Mouse (Mus musculus): ENCODE measurements around the gene Cep112. TPM values are rescaled to one million over a fixed set of nuclear protein-coding genes. Genes with fewer than 3 reads are reported as not detected.

Gene Cep112
- polyA plus RNA-seq, 1 experiment from 2014 or later: 11.8 TPM

DNA sequence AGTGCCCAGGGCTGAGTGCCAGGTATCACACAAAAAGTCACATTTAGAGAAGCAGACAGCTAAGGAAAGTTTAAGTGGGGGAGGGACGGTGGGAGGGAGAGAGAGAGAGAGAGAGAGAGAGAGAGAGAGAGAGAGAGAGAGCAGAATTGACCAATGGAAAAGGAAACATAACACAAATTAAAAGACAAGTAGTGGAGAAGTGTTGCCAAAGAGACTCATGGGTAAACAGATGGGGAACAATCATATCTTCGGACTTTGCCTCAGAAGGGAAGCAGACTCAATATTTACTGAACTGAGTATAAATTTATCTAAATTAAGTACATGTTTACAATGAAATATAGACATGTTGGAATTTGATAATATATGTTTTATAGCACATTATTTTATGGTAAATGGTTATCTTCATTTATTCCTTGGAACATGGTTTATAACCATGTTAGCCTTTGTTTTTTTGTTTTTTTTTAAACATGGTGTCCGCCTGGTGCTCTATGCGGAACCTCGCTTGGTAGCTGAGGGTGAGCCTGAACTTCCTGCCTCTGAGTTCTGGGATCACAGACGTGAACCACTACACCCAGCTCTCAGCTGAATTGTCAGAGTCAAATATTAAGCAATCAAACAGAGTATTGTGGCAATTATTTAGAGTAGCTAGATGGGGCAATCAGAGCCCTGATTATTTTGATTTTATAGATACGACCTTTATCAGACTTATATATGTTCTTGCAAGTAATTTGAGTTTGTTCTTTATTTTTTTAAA is 28.7 kb upstream of the Cep112 start:
- H3K4me2 ChIP-seq: no peak overlapping the region
- H3K4me1 ChIP-seq (ENCODE audit: control insufficient read depth, insufficient read depth, low read length): no peaks in the 10 kb centered on the region
- no peak overlapping the region for H3K9ac ChIP-seq (ENCODE audit: low read depth, low read length)
- H3K9me3 ChIP-seq (replicated peaks; ENCODE audit: control insufficient read depth, low read length): no peaks in the 10 kb centered on the region
- ATAC-seq (replicated peaks; ENCODE audit: insufficient number of reproducible peaks, low FRiP score, low TSS enrichment): no peak
- no peak overlapping the region for H3K27ac ChIP-seq (ENCODE audit: low read depth, low read length)
- H3K4me3 ChIP-seq (ENCODE audit: low read depth, low read length): no peak overlapping the region
- 84% methylated on average over 7 of the region's 7 CpGs for WGBS (ENCODE audit: insufficient replicate concordance)
- no peaks in the 10 kb centered on the region for H3K36me3 ChIP-seq (ENCODE audit: control insufficient read depth, insufficient read depth, low read length)
- no peaks in the 10 kb centered on the region for H3K27me3 ChIP-seq (ENCODE audit: control insufficient read depth, insufficient read depth, low read length)

DNA sequence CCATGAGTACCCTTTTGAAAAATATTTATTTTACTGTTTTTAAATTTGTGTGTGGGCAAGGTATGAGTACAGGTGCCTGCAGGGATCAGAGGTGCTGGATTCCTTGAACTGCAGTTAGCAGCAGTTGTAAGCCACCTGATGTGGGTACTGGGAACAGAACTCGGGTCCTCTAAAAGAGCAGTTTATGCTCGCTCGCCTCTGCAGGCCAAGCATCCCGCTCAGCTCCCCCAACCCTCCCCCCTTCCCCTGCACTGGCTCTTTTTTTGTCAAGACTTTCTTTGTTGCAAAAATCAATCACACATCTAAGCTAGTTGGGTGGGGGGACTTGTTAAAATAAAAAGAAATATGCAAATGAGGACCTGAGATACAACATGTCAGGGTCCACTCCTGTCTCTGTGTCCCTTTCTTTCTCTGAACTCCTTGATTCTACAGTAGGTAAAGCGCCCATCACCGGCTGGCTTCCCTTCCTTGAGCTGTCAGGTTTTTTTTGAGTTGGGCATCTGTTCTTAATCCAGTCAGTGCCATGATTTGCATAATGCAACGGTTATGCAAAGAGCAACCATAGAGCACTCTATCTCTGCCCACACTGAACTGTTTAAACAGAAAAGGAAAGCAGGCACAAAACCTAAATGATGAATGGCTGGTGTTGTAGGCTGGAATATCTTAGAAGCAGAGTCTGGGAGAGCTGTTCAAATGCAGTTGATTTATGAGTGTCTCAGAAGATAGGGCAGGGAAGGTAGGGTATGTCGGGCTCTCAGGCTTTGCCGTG is 14.9 kb upstream of the Cep112 start:
- no peak overlapping the region for H3K27ac ChIP-seq (ENCODE audit: low read depth, low read length)
- no peak for ATAC-seq (replicated peaks; ENCODE audit: insufficient number of reproducible peaks, low FRiP score, low TSS enrichment)
- 69% methylated on average over 7 of the region's 9 CpGs for WGBS (ENCODE audit: insufficient replicate concordance)

DNA sequence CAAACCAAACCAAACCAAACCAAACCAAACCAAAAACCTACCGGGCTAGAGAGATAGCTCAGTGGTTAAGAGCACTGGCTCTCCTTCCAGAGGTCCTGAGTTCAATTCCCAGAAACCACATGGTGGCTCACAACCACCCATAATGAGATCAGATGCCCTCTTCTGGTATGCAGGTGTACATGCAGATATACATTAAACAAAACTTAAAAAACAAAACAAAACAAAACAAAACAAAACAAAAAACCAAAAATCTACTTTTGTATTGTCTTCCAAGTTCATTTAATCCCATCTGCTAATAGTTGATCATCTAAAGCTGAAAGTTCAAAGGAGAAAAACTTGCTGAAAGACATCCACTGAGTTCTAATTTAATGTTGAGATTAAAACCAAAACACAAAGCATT is 8.6 kb upstream of the Cep112 start:
- no peak overlapping the region for H3K4me2 ChIP-seq
- H3K4me1 ChIP-seq (ENCODE audit: control insufficient read depth, insufficient read depth, low read length): no peaks in the 10 kb centered on the region
- H3K27me3 ChIP-seq (ENCODE audit: control insufficient read depth, insufficient read depth, low read length): no peaks in the 10 kb centered on the region
- H3K9ac ChIP-seq (ENCODE audit: low read depth, low read length): no peak overlapping the region
- ATAC-seq (replicated peaks; ENCODE audit: insufficient number of reproducible peaks, low FRiP score, low TSS enrichment): no peak
- no peak overlapping the region for H3K27ac ChIP-seq (ENCODE audit: low read depth, low read length)
- 81% methylated on average over 1 of the region's 1 CpGs for WGBS (ENCODE audit: insufficient replicate concordance)
- no peaks in the 10 kb centered on the region for H3K9me3 ChIP-seq (replicated peaks; ENCODE audit: control insufficient read depth, low read length)
- no peak overlapping the region for H3K4me3 ChIP-seq (ENCODE audit: low read depth, low read length)
- H3K36me3 ChIP-seq (ENCODE audit: control insufficient read depth, insufficient read depth, low read length): no peaks in the 10 kb centered on the region

More for the DNA sequence above, 14.9 kb upstream of the Cep112 start:
- Histone ChIP-seq H3K9ac (ENCODE audit: low read depth, low read length) (no peak overlapping the region), H3K4me2 (no peak overlapping the region), H3K27me3 (ENCODE audit: control insufficient read depth, insufficient read depth, low read length) (no peaks in the 10 kb centered on the region), H3K36me3 (ENCODE audit: control insufficient read depth, insufficient read depth, low read length) (no peaks in the 10 kb centered on the region), H3K9me3 (replicated peaks; ENCODE audit: control insufficient read depth, low read length) (no peaks in the 10 kb centered on the region), H3K4me1 (ENCODE audit: control insufficient read depth, insufficient read depth, low read length) (no peaks in the 10 kb centered on the region), H3K4me3 (ENCODE audit: low read depth, low read length) (no peak overlapping the region)

DNA sequence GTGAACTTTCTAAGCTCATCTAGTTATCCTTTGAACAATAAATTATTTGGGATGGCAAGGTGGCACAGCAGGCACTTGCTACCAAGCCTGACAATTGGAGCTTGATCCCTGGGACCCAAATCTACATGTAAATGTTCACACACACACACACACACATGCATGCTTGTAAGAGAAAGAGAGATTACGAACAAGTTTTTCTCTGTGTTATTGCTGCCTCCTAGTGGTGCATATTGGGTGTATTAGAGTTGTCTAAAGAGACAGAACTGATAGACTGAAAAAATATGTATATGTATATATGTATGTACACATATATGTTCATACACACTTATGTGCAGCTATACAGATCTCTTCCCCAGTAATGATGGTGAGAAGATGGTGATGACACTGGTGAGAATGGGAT is 6.5 kb upstream of the Cep112 start:
- WGBS (ENCODE audit: insufficient replicate concordance): 50% methylated on average over 1 of the region's 1 CpGs
- H3K9me3 ChIP-seq (replicated peaks; ENCODE audit: control insufficient read depth, low read length): no peaks in the 10 kb centered on the region
- H3K4me2 ChIP-seq: no peak overlapping the region
- H3K27ac ChIP-seq (ENCODE audit: low read depth, low read length): no peak overlapping the region
- no peak overlapping the region for H3K4me3 ChIP-seq (ENCODE audit: low read depth, low read length)
- ATAC-seq (replicated peaks; ENCODE audit: insufficient number of reproducible peaks, low FRiP score, low TSS enrichment): no peak
- H3K36me3 ChIP-seq (ENCODE audit: control insufficient read depth, insufficient read depth, low read length): no peaks in the 10 kb centered on the region
- H3K4me1 ChIP-seq (ENCODE audit: control insufficient read depth, insufficient read depth, low read length): no peaks in the 10 kb centered on the region
- H3K27me3 ChIP-seq (ENCODE audit: control insufficient read depth, insufficient read depth, low read length): no peaks in the 10 kb centered on the region
- no peak overlapping the region for H3K9ac ChIP-seq (ENCODE audit: low read depth, low read length)

DNA sequence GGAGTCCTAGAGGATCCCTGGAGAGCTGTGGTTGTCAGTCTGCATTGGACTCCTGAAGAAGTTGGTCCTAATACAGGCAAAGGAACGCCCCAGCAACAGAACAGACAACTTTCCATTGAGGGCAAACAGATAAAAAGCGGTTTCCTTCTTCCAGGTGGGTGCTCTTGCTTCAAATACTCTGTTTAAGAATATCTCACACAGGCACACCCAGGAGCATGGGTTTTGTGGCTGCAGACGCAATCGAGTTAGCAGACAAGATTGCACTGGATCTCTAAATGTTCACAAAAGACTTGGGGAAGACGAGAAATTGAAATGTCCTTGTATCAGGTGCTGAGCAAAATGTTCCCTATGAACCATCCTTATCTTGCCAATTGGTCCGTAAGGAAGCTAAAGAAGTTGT is 5.8 kb upstream of the Cep112 start:
- ATAC-seq (replicated peaks; ENCODE audit: insufficient number of reproducible peaks, low FRiP score, low TSS enrichment): no peak
- Histone ChIP-seq H3K4me2 (no peak overlapping the region), H3K9ac (ENCODE audit: low read depth, low read length) (no peak overlapping the region), H3K27ac (ENCODE audit: low read depth, low read length) (no peak overlapping the region), H3K4me3 (ENCODE audit: low read depth, low read length) (no peak overlapping the region), H3K27me3 (ENCODE audit: control insufficient read depth, insufficient read depth, low read length) (no peaks in the 10 kb centered on the region), H3K4me1 (ENCODE audit: control insufficient read depth, insufficient read depth, low read length) (no peaks in the 10 kb centered on the region), H3K36me3 (ENCODE audit: control insufficient read depth, insufficient read depth, low read length) (no peaks in the 10 kb centered on the region), H3K9me3 (replicated peaks; ENCODE audit: control insufficient read depth, low read length) (no peaks in the 10 kb centered on the region)
- WGBS (ENCODE audit: insufficient replicate concordance): 74% methylated on average over 6 of the region's 6 CpGs

GRCm38 (mm10) chr11:108420751-108421150 is 4.2 kb upstream of the Cep112 start:
- H3K4me3 ChIP-seq (ENCODE audit: low read depth, low read length): no peak overlapping the region
- H3K27me3 ChIP-seq (ENCODE audit: control insufficient read depth, insufficient read depth, low read length): no peaks in the 10 kb centered on the region
- H3K36me3 ChIP-seq (ENCODE audit: control insufficient read depth, insufficient read depth, low read length): no peaks in the 10 kb centered on the region
- 68% methylated on average over 4 of the region's 4 CpGs for WGBS (ENCODE audit: insufficient replicate concordance)
- H3K4me2 ChIP-seq: no peak overlapping the region
- no peaks in the 10 kb centered on the region for H3K9me3 ChIP-seq (replicated peaks; ENCODE audit: control insufficient read depth, low read length)
- ATAC-seq (replicated peaks; ENCODE audit: insufficient number of reproducible peaks, low FRiP score, low TSS enrichment): no peak
- H3K4me1 ChIP-seq (ENCODE audit: control insufficient read depth, insufficient read depth, low read length): no peaks in the 10 kb centered on the region; the same call in 1 of the 2 replicates
- no peak overlapping the region for H3K27ac ChIP-seq (ENCODE audit: low read depth, low read length)
- no peak overlapping the region for H3K9ac ChIP-seq (ENCODE audit: low read depth, low read length)

- H3K4me2 ChIP-seq: no peak overlapping the region
- no peaks in the 10 kb centered on the region for H3K27me3 ChIP-seq (ENCODE audit: control insufficient read depth, insufficient read depth, low read length)
- no peak overlapping the region for H3K9ac ChIP-seq (ENCODE audit: low read depth, low read length)
- H3K9me3 ChIP-seq (replicated peaks; ENCODE audit: control insufficient read depth, low read length): no peaks in the 10 kb centered on the region
- no peaks in the 10 kb centered on the region; the same call in 1 of the 2 replicates for H3K4me1 ChIP-seq (ENCODE audit: control insufficient read depth, insufficient read depth, low read length)
- H3K27ac ChIP-seq (ENCODE audit: low read depth, low read length): no peak overlapping the region
- H3K4me3 ChIP-seq (ENCODE audit: low read depth, low read length): no peak overlapping the region
- no peak for ATAC-seq (replicated peaks; ENCODE audit: insufficient number of reproducible peaks, low FRiP score, low TSS enrichment)
- H3K36me3 ChIP-seq (ENCODE audit: control insufficient read depth, insufficient read depth, low read length): no peaks in the 10 kb centered on the region
- WGBS (ENCODE audit: insufficient replicate concordance): 65% methylated on average over 7 of the region's 7 CpGs
These were observed 1.8 kb upstream of the Cep112 start for GRCm38 (mm10) chr11:108423221-108423620.

DNA sequence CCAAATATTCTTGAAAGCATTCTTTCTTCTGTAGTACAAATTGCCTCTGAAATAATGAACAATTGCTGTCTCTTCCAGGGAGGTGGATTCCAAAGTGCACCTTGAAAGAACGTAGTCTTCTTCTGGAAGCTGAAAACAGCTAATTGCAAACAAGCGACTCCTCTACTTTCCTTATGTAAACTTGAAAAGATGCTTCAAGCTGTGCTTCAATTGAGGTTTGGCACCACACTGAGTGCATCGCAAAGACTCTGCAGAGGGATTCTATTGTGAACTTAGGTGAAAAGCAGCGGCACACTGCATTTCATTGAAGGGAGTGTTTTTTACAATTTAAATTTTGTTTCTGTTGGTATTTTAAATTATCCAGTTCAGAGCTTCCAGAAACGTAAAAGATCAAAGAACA is 881 bp upstream of the Cep112 start:
- peak overlapping the region; percentile 52 for H3K9ac ChIP-seq (ENCODE audit: low read depth, low read length)
- 10% methylated on average over 5 of the region's 5 CpGs for WGBS (ENCODE audit: insufficient replicate concordance)

More for the DNA sequence above, 881 bp upstream of the Cep112 start:
- Histone ChIP-seq H3K4me2 (peak overlapping the region; percentile 88), H3K36me3 (ENCODE audit: control insufficient read depth, insufficient read depth, low read length) (no peaks in the 10 kb centered on the region), H3K27ac (ENCODE audit: low read depth, low read length) (no peak overlapping the region), H3K27me3 (ENCODE audit: control insufficient read depth, insufficient read depth, low read length) (no peaks in the 10 kb centered on the region), H3K4me3 (ENCODE audit: low read depth, low read length) (peak overlapping the region; percentile 75), H3K4me1 (ENCODE audit: control insufficient read depth, insufficient read depth, low read length) (no peaks in the 10 kb centered on the region; the same call in 1 of the 2 replicates), H3K9me3 (replicated peaks; ENCODE audit: control insufficient read depth, low read length) (no peaks in the 10 kb centered on the region)
- no peak for ATAC-seq (replicated peaks; ENCODE audit: insufficient number of reproducible peaks, low FRiP score, low TSS enrichment)

Data from heart, embryonic 11.5 days (tissue).